Mouse (Mus musculus): ENCODE results near the gene Gzmm. TPM values are rescaled to one million over a fixed set of nuclear protein-coding genes. Genes with fewer than 3 reads are reported as not detected.

The Gzmm gene
- total RNA-seq, 2 experiments from 2014 or later = 2.3 to 2.9 TPM

- no peak for DNase-seq
- intact Hi-C loops (cut with DNase I; ENCODE audit: low total_unique reads) = no loop called here
Measured at GRCm38 (mm10) chr10:79716988-79717355, 28.2 kb downstream of the Gzmm start.

DNA sequence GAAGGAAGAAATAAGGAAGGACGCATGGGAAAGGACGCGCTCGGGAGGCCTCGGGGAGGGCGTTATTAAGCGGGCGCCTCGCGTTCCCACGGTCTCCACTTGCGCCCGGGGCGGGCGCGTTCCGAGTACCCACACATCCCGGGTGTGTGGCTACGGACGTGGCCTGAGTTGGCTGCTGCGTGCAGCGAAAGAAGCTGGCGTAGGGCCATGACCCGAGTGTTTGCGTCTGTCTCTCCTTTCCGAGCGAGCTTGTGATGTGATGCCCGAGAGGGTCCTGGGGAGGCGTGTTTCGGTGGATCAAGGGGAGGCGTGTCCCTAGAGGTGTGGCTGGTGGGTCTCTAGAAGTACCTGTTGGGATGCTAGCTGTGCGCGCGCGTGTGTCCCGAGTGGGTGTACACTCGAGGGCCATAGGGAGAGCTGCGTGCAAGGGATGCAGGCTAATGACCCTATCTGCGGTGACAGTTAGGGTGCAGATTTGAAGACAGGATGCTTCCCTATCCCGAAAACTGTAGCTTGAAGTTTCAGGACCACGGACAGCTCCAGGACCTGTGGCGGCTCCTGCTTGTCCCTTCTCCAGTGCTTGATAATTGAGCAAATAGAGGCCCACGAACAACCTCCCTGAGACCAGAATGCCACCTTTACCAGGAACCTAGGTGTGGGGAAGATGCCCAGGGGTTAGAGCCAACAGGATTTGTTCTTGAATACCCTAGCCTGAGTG, 29.0 kb downstream of the Gzmm start:
- peak; percentile 77 for DNase-seq
- intact Hi-C loops (cut with DNase I; ENCODE audit: low total_unique reads) = no loop called here

GRCm38 (mm10) chr10:79721089-79721488, 32.3 kb downstream of the Gzmm start:
- no peak for DNase-seq
- intact Hi-C loops (cut with DNase I; ENCODE audit: low total_unique reads) = no loop called here

GRCm38 (mm10) chr10:79723047-79723446, 34.2 kb downstream of the Gzmm start:
- intact Hi-C loops (cut with DNase I; ENCODE audit: low total_unique reads) = no loop called here
- no peak for DNase-seq

GRCm38 (mm10) chr10:79723692-79724091, 34.9 kb downstream of the Gzmm start:
- intact Hi-C loops (cut with DNase I; ENCODE audit: low total_unique reads) = no loop called here
- no peak for DNase-seq

GRCm38 (mm10) chr10:79726090-79726489, 37.3 kb downstream of the Gzmm start:
- peak; percentile 59 for DNase-seq
- intact Hi-C loops (cut with DNase I; ENCODE audit: low total_unique reads) = no loop called here

- DNase-seq = no peak
- intact Hi-C loops (cut with DNase I; ENCODE audit: low total_unique reads) = no loop called here
Measured at GRCm38 (mm10) chr10:79728323-79729249, 39.8 kb downstream of the Gzmm start.

GRCm38 (mm10) chr10:79729357-79729965, 40.6 kb downstream of the Gzmm start:
- DNase-seq = peak; percentile 44
- intact Hi-C loops (cut with DNase I; ENCODE audit: low total_unique reads) = no loop called here

DNA sequence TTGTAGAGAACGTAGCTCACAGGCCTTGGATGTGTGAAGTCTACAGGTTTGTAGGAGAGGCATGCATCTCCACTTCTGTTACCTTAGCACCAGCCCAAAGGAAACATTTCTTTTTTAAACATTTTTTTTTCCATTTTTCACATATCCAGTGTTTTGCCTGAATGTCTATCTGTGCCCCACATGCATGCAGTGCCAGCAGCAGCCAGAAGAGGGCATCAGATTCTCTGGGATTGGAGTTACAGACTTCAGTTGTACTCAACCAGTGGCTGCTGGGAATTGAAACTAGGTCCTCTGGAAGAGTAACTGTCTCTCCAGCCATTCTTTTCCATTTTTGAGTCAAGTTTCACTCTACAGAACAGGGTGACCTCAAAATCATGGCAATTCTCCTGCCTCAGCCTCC, 43.7 kb downstream of the Gzmm start:
- DNase-seq = no peak
- intact Hi-C loops (cut with DNase I; ENCODE audit: low total_unique reads) = no loop called here

DNA sequence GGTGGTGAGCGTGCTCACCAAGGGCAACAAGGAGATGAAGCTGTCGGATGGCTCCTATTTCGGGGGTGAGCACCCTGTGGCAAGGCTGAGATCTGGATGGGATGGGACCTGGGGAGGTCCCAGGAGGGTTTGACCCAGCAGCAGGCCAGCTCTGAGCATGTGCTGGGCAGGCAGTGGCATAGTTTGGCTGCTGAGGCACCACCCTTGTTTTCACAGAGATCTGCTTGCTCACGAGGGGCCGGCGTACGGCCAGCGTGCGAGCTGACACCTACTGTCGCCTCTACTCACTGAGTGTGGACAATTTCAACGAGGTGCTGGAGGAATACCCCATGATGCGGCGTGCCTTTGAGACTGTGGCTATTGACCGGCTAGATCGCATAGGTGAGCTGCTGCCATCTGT, 45.0 kb downstream of the Gzmm start:
- intact Hi-C loops (cut with DNase I; ENCODE audit: low total_unique reads) = no loop called here
- DNase-seq = no peak

GRCm38 (mm10) chr10:79735361-79735760, 46.5 kb downstream of the Gzmm start:
- no peak for DNase-seq
- intact Hi-C loops (cut with DNase I; ENCODE audit: low total_unique reads) = no loop called here

- no peak for DNase-seq
- intact Hi-C loops (cut with DNase I; ENCODE audit: low total_unique reads) = no loop called here
Measured at GRCm38 (mm10) chr10:79736706-79737105, 47.9 kb downstream of the Gzmm start.

- intact Hi-C loops (cut with DNase I; ENCODE audit: low total_unique reads) = no loop called here
- no peak for DNase-seq
Measured at GRCm38 (mm10) chr10:79738259-79738658, 49.4 kb downstream of the Gzmm start.

DNA sequence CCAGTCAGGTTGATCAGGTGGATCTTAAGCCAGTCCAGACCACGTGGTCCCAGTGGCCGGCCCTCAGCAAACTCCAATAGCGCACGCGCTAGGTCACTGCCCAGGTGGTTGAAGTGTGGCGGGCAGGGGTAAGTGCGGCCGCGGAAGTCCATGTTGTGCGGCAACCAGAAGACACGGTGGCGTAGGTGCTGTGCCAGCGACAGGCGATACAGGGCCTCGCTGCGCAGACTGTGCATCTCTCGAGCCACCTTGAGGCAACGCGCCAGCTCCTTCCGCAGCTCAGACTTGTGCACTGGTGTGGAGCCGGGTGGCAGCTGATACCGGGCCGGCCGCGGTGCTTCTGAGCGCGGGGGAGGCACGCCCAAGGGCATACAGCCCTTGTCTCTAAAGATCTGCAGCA, 50.4 kb downstream of the Gzmm start:
- no peak for DNase-seq
- intact Hi-C loops (cut with DNase I; ENCODE audit: low total_unique reads) = no loop called here

- intact Hi-C loops (cut with DNase I; ENCODE audit: low total_unique reads) = no loop called here
- DNase-seq = no peak
Measured at GRCm38 (mm10) chr10:79740863-79741262, 52.0 kb downstream of the Gzmm start.

- intact Hi-C loops (cut with DNase I; ENCODE audit: low total_unique reads) = no loop called here
- DNase-seq = no peak
Measured at GRCm38 (mm10) chr10:79743161-79743560, 54.3 kb downstream of the Gzmm start.

DNA sequence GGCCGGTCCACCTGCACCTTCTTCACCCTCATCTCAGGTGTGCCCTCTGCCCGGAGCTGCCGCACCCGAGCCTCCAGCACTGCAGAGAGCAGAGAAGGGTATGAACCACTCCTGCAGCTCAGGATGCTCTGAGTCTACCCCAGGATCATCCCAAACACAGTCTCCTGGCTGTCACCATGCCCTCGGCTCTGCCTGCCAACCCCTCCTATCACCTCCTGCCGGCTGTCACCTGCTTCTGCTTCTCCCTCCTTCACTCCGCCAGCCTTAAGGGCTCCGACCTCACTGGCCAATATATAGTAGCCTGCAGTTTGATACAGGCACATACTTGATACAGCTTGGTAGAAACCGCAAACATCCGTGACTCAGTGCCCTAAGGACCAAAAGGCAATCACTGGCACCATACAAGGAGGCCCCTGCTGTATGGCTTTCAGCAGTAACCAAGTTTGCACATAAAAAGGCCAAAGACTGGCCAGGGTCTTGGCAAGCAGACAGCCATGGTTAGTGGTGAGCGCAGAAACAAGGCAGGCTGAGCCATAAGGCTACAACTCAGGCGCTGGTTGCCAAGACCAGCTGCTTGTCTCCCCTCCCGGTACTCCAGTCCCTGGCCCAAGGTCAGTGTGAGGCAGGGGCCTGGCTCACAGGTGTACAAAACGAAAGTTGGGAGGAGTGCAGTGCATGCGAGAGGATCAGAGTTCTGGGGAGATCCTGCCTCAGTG, 55.0 kb downstream of the Gzmm start:
- no peak for DNase-seq
- intact Hi-C loops (cut with DNase I; ENCODE audit: low total_unique reads) = no loop called here
